Mouse (Mus musculus) midbrain, embryonic 15.5 days (tissue): Measurements from ENCODE around the gene Trmt5. TPM values are rescaled to one million over a fixed set of nuclear protein-coding genes. Genes with fewer than 3 reads are reported as not detected.

Source experiments
- ATAC-seq: fragments of 200-750 bp; cut with Nextera tagmentation; replicated peaks from 2 replicates; pipeline ENCODE4 v1.8.0; 2017; ENCODE audit warnings: moderate TSS enrichment
- H3K27ac ChIP-seq: fragments of 300-500 bp; sonication (generic); 2 replicates; pipeline ENCODE4 v1.5.1; 2015; ENCODE audit warnings: mild to moderate bottlenecking, inconsistent platforms
- H3K27me3 ChIP-seq: fragments of 300-500 bp; sonication (generic); replicated peaks from 2 replicates; pipeline ENCODE4 v1.6.1; 2015; ENCODE audit warnings: inconsistent platforms
- H3K36me3 ChIP-seq: fragments of 300-500 bp; sonication (generic); replicated peaks from 2 replicates; pipeline ENCODE4 v1.6.1; 2015; ENCODE audit warnings: inconsistent platforms
- H3K4me1 ChIP-seq: fragments of 300-500 bp; sonication (generic); 2 replicates; pipeline ENCODE4 v1.6.1; 2015; ENCODE audit warnings: inconsistent platforms
- H3K4me2 ChIP-seq: fragments of 300-500 bp; sonication (generic); 2 replicates; pipeline ENCODE4 v1.6.1; 2015; ENCODE audit warnings: inconsistent platforms, mild to moderate bottlenecking, moderate library complexity
- H3K4me3 ChIP-seq: fragments of 300-500 bp; sonication (generic); 2 replicates; pipeline ENCODE4 v1.5.1; 2015; ENCODE audit warnings: mild to moderate bottlenecking, inconsistent platforms
- H3K9ac ChIP-seq: fragments of 300-500 bp; sonication (generic); 2 replicates; pipeline ENCODE4 v1.6.1; 2015; ENCODE audit warnings: mild to moderate bottlenecking, inconsistent platforms
- H3K9me3 ChIP-seq: fragments of 300-500 bp; sonication (generic); 2 replicates; pipeline ENCODE4 v1.6.1; 2016; ENCODE audit warnings: inconsistent platforms
- WGBS: fragments of 180-500 bp; shearing (Covaris S2); methylation state at CpG from one replicate; pipeline ENCODE4 v1.1.7; 2015; ENCODE audit warnings: mixed read lengths; 5-methylcytosine and 5-hydroxymethylcytosine counted together
- polyA plus RNA-seq: library from polyadenylated mRNA; unstranded; fragments of >200 nt; fragmentation: Nextera tagmentation; extraction: Ambion mirVana; gene quantifications from 2 replicates; pipeline ENCODE4 v1.2.1, GENCODE M21; 2015

Gene Trmt5
- polyA plus RNA-seq, 1 experiment from 2014 or later: 16.6 TPM

- H3K27ac ChIP-seq: no peak overlapping the region
- H3K9ac ChIP-seq: no peak overlapping the region
- no peaks in the 10 kb centered on the region for H3K9me3 ChIP-seq
- WGBS: 85% methylated on average over 1 of the region's 1 CpGs
- H3K4me1 ChIP-seq: no peaks in the 10 kb centered on the region
- no peaks in the 10 kb centered on the region for H3K27me3 ChIP-seq
- no peaks in the 10 kb centered on the region for H3K36me3 ChIP-seq
- no peak overlapping the region for H3K4me2 ChIP-seq
- no peak overlapping the region for H3K4me3 ChIP-seq
- no peak for ATAC-seq
Measured at GRCm38 (mm10) chr12:73266597-73266996, 19.9 kb downstream of the Trmt5 start.

GRCm38 (mm10) chr12:73265381-73265978 lies 21.0 kb downstream of the Trmt5 start:
- ATAC-seq: no peak
- no peaks in the 10 kb centered on the region for H3K9me3 ChIP-seq
- 89% methylated on average over 3 of the region's 3 CpGs for WGBS

GRCm38 (mm10) chr12:73260339-73260738 lies 26.2 kb downstream of the Trmt5 start:
- no peak overlapping the region for H3K4me2 ChIP-seq
- no peak overlapping the region for H3K4me3 ChIP-seq
- no peak overlapping the region for H3K9ac ChIP-seq
- H3K36me3 ChIP-seq: no peaks in the 10 kb centered on the region
- no peaks in the 10 kb centered on the region for H3K27me3 ChIP-seq
- no peak for ATAC-seq
- no peak overlapping the region for H3K27ac ChIP-seq
- no peaks in the 10 kb centered on the region for H3K4me1 ChIP-seq
- H3K9me3 ChIP-seq: no peaks in the 10 kb centered on the region
- WGBS: 93% methylated on average over 1 of the region's 1 CpGs

More at GRCm38 (mm10) chr12:73265381-73265978, 21.0 kb downstream of the Trmt5 start:
- H3K27me3 ChIP-seq: no peaks in the 10 kb centered on the region
- H3K4me2 ChIP-seq: no peak overlapping the region
- no peak overlapping the region for H3K27ac ChIP-seq
- no peak overlapping the region for H3K4me3 ChIP-seq
- H3K36me3 ChIP-seq: no peaks in the 10 kb centered on the region
- no peak overlapping the region for H3K9ac ChIP-seq
- no peaks in the 10 kb centered on the region for H3K4me1 ChIP-seq

- Histone ChIP-seq H3K4me1 (no peaks in the 10 kb centered on the region), H3K4me2 (no peak overlapping the region), H3K4me3 (no peak overlapping the region), H3K27me3 (no peaks in the 10 kb centered on the region), H3K9me3 (no peaks in the 10 kb centered on the region), H3K9ac (no peak overlapping the region), H3K27ac (no peak overlapping the region), H3K36me3 (no peaks in the 10 kb centered on the region)
- 94% methylated on average over 6 of the region's 6 CpGs for WGBS
- no peak for ATAC-seq
Measured at GRCm38 (mm10) chr12:73259269-73259668, 27.2 kb downstream of the Trmt5 start.

GRCm38 (mm10) chr12:73255006-73255405 lies 31.5 kb downstream of the Trmt5 start:
- Histone ChIP-seq H3K4me2 (no peak overlapping the region), H3K27ac (no peak overlapping the region), H3K4me3 (no peak overlapping the region), H3K36me3 (no peaks in the 10 kb centered on the region), H3K9ac (no peak overlapping the region), H3K4me1 (no peaks in the 10 kb centered on the region), H3K9me3 (no peaks in the 10 kb centered on the region), H3K27me3 (no peaks in the 10 kb centered on the region)
- WGBS: 79% methylated on average over 2 of the region's 2 CpGs
- no peak for ATAC-seq

- no peak overlapping the region for H3K4me2 ChIP-seq
- H3K4me1 ChIP-seq: no peaks in the 10 kb centered on the region
- no peaks in the 10 kb centered on the region for H3K27me3 ChIP-seq
- WGBS: 75% methylated on average over 5 of the region's 5 CpGs
- H3K9ac ChIP-seq: no peak overlapping the region
- no peaks in the 10 kb centered on the region for H3K36me3 ChIP-seq
- no peak overlapping the region for H3K4me3 ChIP-seq
- no peak overlapping the region for H3K27ac ChIP-seq
- ATAC-seq: no peak
- no peaks in the 10 kb centered on the region for H3K9me3 ChIP-seq
Measured at GRCm38 (mm10) chr12:73245687-73246086, 40.8 kb downstream of the Trmt5 start.

- peak; percentile 62 for ATAC-seq
- Histone ChIP-seq H3K9me3 (no peaks in the 10 kb centered on the region), H3K27me3 (no peaks in the 10 kb centered on the region), H3K4me2 (no peak overlapping the region), H3K9ac (no peak overlapping the region), H3K36me3 (no peaks in the 10 kb centered on the region), H3K4me3 (no peak overlapping the region), H3K27ac (no peak overlapping the region), H3K4me1 (no peaks in the 10 kb centered on the region)
- 46% methylated on average over 10 of the region's 10 CpGs for WGBS
Measured at GRCm38 (mm10) chr12:73241960-73242359, 44.5 kb downstream of the Trmt5 start.

- ATAC-seq: no peak
- H3K4me3 ChIP-seq: no peak overlapping the region
Measured at GRCm38 (mm10) chr12:73232586-73232985, 53.9 kb downstream of the Trmt5 start.

GRCm38 (mm10) chr12:73231552-73231951 lies 55.0 kb downstream of the Trmt5 start:
- no peak for ATAC-seq
- no peak overlapping the region for H3K4me2 ChIP-seq
- H3K4me3 ChIP-seq: no peak overlapping the region
- no peak overlapping the region for H3K27ac ChIP-seq
- no peaks in the 10 kb centered on the region for H3K36me3 ChIP-seq
- H3K9me3 ChIP-seq: no peaks in the 10 kb centered on the region
- H3K4me1 ChIP-seq: no peaks in the 10 kb centered on the region
- H3K27me3 ChIP-seq: no peaks in the 10 kb centered on the region
- H3K9ac ChIP-seq: no peak overlapping the region

More at GRCm38 (mm10) chr12:73232586-73232985, 53.9 kb downstream of the Trmt5 start:
- Histone ChIP-seq H3K4me1 (no peaks in the 10 kb centered on the region), H3K36me3 (no peaks in the 10 kb centered on the region), H3K4me2 (no peak overlapping the region), H3K9me3 (no peaks in the 10 kb centered on the region), H3K27ac (no peak overlapping the region), H3K9ac (no peak overlapping the region), H3K27me3 (no peaks in the 10 kb centered on the region)
- WGBS: 82% methylated on average over 2 of the region's 2 CpGs

- Histone ChIP-seq H3K4me2 (no peak overlapping the region), H3K27ac (no peak overlapping the region), H3K4me1 (no peaks in the 10 kb centered on the region), H3K27me3 (no peaks in the 10 kb centered on the region), H3K36me3 (no peaks in the 10 kb centered on the region), H3K9me3 (no peaks in the 10 kb centered on the region), H3K4me3 (no peak overlapping the region), H3K9ac (no peak overlapping the region)
- no peak for ATAC-seq
Measured at GRCm38 (mm10) chr12:73230196-73230595, 56.3 kb downstream of the Trmt5 start.

Other genes with a start within 250 kb of the Trmt5 start
- gene Six1, start 232.8 kb downstream of the Trmt5 start, polyA plus RNA-seq: 0.82 and 1.3 TPM in 2 replicates
- 0.14 and 0.26 TPM in 2 replicates for gene Six4, start 173.3 kb downstream of the Trmt5 start, polyA plus RNA-seq
- 16.7 and 17.6 TPM in 2 replicates for gene Mnat1, start 163.0 kb downstream of the Trmt5 start, polyA plus RNA-seq
- gene Slc38a6, start 69 bp upstream of the Trmt5 start, polyA plus RNA-seq: 9.8 and 11.0 TPM in 2 replicates